Mouse (Mus musculus) heart, postnatal 0 days (tissue): Measurements from ENCODE around the gene Plcb1. TPM values are rescaled to one million over a fixed set of nuclear protein-coding genes. Genes with fewer than 3 reads are reported as not detected.

ENCODE experiments used
- ATAC-seq: fragments of 200-750 bp; cut with Nextera tagmentation; 2 replicates; pipeline ENCODE4 v1.8.0; 2017; ENCODE audit warnings: low read depth, moderate number of reproducible peaks, moderate library complexity; ENCODE audit not compliant: insufficient read depth
- DNase-seq: peaks from one replicate; pipeline ENCODE4 v3.0.0-alpha.2; 2016; ENCODE audit warnings: low spot score
- H3K27ac ChIP-seq: fragments of 300-500 bp; sonication (generic); 2 replicates; pipeline ENCODE4 v1.5.1; 2014; ENCODE audit warnings: low read depth, mild to moderate bottlenecking
- H3K27me3 ChIP-seq: fragments of 300-500 bp; sonication (generic); 2 replicates; pipeline ENCODE4 v1.6.1; 2014; ENCODE audit warnings: low read length, mixed read lengths; ENCODE audit not compliant: control insufficient read depth, insufficient read depth
- H3K36me3 ChIP-seq: fragments of 300-500 bp; sonication (generic); replicated peaks from 2 replicates; pipeline ENCODE4 v1.6.1; 2014; ENCODE audit warnings: low read length, mixed read lengths; ENCODE audit not compliant: control insufficient read depth, insufficient read depth
- H3K4me1 ChIP-seq: fragments of 300-500 bp; sonication (generic); 2 replicates; pipeline ENCODE4 v1.6.1; 2014; ENCODE audit warnings: antibody characterized with exemption; ENCODE audit not compliant: control insufficient read depth, insufficient read depth
- H3K4me2 ChIP-seq: fragments of 300-500 bp; sonication (generic); 2 replicates; pipeline ENCODE4 v1.6.1; 2014; ENCODE audit warnings: low read depth, mild to moderate bottlenecking, low read length, moderate library complexity
- H3K4me3 ChIP-seq: fragments of 300-500 bp; sonication (generic); 2 replicates; pipeline ENCODE4 v1.5.1; 2014; ENCODE audit warnings: low read depth, low read length
- H3K9ac ChIP-seq: fragments of 300-500 bp; sonication (generic); replicated peaks from 2 replicates; pipeline ENCODE4 v1.6.1; 2014; ENCODE audit warnings: low read depth, low read length, mixed read lengths
- H3K9me3 ChIP-seq: fragments of 300-500 bp; sonication (generic); replicated peaks from 2 replicates; pipeline ENCODE4 v1.6.1; 2016; ENCODE audit warnings: low read length; ENCODE audit not compliant: control insufficient read depth
- CTCF ChIP-seq: IDR thresholded peaks from 2 replicates; pipeline ENCODE4 v1.5.1; 2016; ENCODE audit warnings: antibody characterized with exemption, control low read depth, low read depth
- EP300 ChIP-seq: IDR thresholded peaks from 2 replicates; pipeline ENCODE4 v1.6.1; 2016; ENCODE audit warnings: antibody characterized with exemption, low read depth
- WGBS: fragments of 180-500 bp; shearing (Covaris S2); extraction: QIAGEN DNeasy Blood & Tissue Kit; methylation state at CpG from one replicate; pipeline ENCODE4 v1.1.7; 2014; 5-methylcytosine and 5-hydroxymethylcytosine counted together
- polyA plus RNA-seq: library from polyadenylated mRNA; unstranded; fragments of >200 nt; fragmentation: Nextera tagmentation; extraction: Ambion mirVana; gene quantifications from 2 replicates; pipeline ENCODE4 v1.2.1, GENCODE M21; 2015
- total RNA-seq: library from RNA; depleted of rRNA; stranded (reverse); fragments of >200 nt; gene quantifications from 2 replicates; pipeline ENCODE4 v1.2.3, GENCODE M21; 2014; ENCODE audit warnings: low replicate concordance

The Plcb1 gene
- total and polyA plus RNA-seq, 2 experiments from 2014 or later = 3.4 to 3.5 TPM

DNA sequence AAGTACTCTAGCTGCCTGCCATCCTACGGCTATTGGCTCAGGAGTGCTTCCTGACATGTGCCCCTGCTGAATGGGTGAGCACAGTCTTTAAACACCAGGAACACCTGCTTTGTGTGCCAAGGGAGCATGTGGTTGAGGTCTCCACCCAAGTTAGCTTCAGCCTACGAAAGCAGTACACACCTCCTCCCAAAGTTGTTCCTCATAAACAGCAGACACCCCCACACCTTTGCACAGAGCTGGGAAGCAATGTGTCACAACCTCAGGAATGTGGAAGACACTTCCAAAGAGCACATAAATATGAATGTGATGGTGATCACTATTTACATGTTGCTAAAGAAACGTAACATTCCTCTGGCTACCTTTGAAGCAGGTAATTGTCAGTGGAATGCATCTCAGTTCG is 389.7 kb downstream of the Plcb1 start:
- WGBS = 62% methylated on average over 4 of the region's 4 CpGs
- no peak overlapping the region for H3K4me3 ChIP-seq
- H3K27ac ChIP-seq = no peak overlapping the region
- no peak overlapping the region for H3K9ac ChIP-seq
- H3K4me2 ChIP-seq = no peak overlapping the region
- DNase-seq (no peak), ATAC-seq (no peak)
- no peaks in the 10 kb centered on the region for H3K4me1 ChIP-seq
- TF ChIP-seq EP300 (no peak), CTCF (no peak)
- no peaks in the 10 kb centered on the region for H3K27me3 ChIP-seq
- H3K36me3 ChIP-seq = no peaks in the 10 kb centered on the region
- H3K9me3 ChIP-seq = no peaks in the 10 kb centered on the region

DNA sequence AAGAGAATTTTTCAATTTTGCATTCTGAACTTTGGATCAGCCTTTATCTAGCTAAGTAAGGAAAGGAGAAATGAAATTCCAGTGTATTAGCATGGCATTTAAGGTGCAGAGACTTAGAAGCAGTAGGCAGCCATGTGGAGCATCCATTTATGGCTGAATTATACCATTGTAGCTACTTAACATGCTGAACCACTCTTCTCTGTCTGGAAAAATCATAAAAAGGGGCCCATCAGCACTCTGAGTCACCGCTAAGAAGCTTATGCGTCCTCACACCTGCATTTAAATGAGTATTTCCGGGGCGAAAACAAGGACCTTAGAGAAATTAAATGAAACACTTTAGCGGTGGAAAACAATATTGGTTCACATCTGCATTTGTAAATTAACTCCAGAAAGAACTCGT is 401.8 kb downstream of the Plcb1 start:
- DNase-seq (no peak), ATAC-seq (no peak)
- 80% methylated on average over 6 of the region's 6 CpGs for WGBS
- no peak overlapping the region for H3K4me2 ChIP-seq
- H3K27ac ChIP-seq = no peak overlapping the region
- TF ChIP-seq EP300 = no peak
- no peak overlapping the region for H3K9ac ChIP-seq
- H3K4me3 ChIP-seq = no peak overlapping the region
- no peaks in the 10 kb centered on the region for H3K36me3 ChIP-seq
- H3K9me3 ChIP-seq = no peaks in the 10 kb centered on the region
- no peaks in the 10 kb centered on the region for H3K4me1 ChIP-seq
- no peaks in the 10 kb centered on the region for H3K27me3 ChIP-seq

DNA sequence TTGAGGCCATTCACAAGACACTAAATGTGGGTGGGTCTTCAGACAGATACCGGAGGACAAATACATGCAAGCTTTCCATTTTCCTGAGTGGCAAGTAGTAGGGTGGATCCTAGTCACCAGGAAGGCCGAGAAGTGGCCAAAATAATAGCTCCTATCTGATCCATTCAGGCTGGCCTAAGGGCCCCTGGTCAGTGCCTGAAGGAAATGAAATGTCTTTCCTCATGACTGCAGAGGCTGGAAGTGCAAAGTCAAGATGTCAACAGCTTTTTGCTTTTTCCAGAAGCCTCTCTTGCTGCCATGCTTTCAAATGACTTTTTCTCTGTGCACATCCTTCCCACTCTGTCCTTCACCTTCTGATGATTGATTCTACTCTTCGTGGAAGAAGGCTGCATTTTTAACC is 415.0 kb downstream of the Plcb1 start:
- Histone ChIP-seq H3K36me3 (no peaks in the 10 kb centered on the region), H3K9ac (no peak overlapping the region), H3K4me3 (no peak overlapping the region), H3K9me3 (no peaks in the 10 kb centered on the region), H3K4me2 (no peak overlapping the region), H3K4me1 (no peaks in the 10 kb centered on the region), H3K27me3 (no peaks in the 10 kb centered on the region), H3K27ac (no peak overlapping the region)
- ATAC-seq (no peak), DNase-seq (no peak)
- TF ChIP-seq CTCF = no peak
- TF ChIP-seq EP300 = no peak
- 77% methylated on average over 3 of the region's 3 CpGs for WGBS

DNA sequence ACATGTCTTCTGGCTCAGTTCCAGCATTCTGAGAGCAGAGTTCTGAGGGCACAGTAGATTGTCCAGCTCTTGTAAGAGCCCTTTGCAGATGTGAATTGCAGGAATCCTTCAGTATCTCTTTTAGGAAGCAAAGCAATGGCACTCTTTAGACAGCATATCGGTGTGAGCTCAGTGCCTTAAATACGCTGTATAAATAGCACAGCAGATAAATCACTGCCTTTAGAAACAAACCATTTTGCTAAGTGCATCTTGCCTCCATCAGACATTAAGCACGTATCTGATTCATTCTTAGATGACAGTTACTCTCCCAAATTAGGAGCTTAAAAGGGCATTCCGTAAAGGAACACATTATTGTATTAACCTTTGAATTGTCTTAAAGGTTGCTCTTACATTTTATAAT is 416.5 kb downstream of the Plcb1 start:
- DNase-seq = peak; percentile 8
- TF ChIP-seq CTCF = no peak
- TF ChIP-seq EP300 = no peak
- no peak; the same call in 1 of the 2 replicates for ATAC-seq
- WGBS = 41% methylated on average over 4 of the region's 4 CpGs
- Histone ChIP-seq H3K4me2 (no peak overlapping the region), H3K4me1 (no peaks in the 10 kb centered on the region), H3K4me3 (no peak overlapping the region), H3K9me3 (no peaks in the 10 kb centered on the region), H3K27me3 (no peaks in the 10 kb centered on the region), H3K27ac (no peak overlapping the region), H3K9ac (no peak overlapping the region), H3K36me3 (no peaks in the 10 kb centered on the region)

DNA sequence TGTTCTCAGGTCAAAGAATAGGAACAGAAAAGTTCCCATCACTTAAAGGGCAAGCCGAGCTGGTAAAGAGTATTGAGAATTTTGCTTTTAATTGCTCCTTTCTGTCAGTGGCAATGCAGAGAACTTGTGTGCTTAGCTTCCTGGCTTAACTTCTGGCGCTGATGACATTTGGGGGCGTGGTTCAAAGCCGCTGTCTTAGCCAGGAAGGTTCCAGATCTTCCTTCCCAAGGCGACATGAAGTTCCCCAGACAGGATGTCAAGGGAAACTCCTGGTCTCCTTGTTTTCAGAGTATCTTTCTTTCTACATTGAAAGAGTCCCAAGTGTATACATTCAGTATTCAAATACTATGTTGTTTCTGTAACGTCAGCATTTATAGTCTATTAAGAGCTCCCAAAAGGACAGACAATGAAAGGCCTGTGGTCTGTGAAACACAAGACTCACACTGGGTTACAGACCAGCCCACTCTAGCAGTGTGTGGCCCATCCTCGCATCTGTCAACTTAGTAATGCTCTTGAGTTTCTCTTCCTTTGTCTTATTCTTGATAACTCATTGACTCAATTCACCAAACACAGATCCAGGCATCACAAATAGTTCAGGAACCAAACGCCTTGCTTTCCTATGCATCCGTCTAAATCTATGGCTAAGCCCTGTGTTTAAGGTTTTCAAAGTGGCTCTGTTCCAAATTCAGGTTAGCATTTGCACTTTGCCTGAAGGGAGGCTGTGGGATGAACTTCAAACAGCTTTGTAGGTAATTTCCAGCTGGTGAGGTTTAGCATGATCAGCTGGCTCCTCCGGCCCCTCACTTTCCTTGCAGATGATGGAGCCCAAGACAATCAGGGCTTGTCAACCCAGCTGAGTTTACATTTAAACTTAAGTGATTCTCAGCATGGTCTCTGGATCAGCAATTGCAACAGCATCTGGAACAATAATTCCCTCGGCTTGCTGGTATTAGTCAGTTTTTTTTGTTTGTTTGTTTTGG is 418.6 kb downstream of the Plcb1 start:
- Histone ChIP-seq H3K9ac (no peak overlapping the region), H3K27me3 (no peaks in the 10 kb centered on the region), H3K4me3 (no peak overlapping the region), H3K4me2 (no peak overlapping the region), H3K4me1 (no peaks in the 10 kb centered on the region), H3K27ac (no peak overlapping the region), H3K36me3 (no peaks in the 10 kb centered on the region), H3K9me3 (no peaks in the 10 kb centered on the region)
- no peak for DNase-seq
- 80% methylated on average over 11 of the region's 11 CpGs for WGBS
- no peak for ATAC-seq
- TF ChIP-seq CTCF (no peak), EP300 (no peak)
